25 mouse cellular contexts compared by ENCODE assay signal in genomic region chr13:75907133-75907532, GRCm38 (mm10). TPM values are rescaled to one million over a fixed set of nuclear protein-coding genes. Genes with fewer than 3 reads are reported as not detected.
DNase-seq lines count a peak whose midpoint lies in the region; ATAC-seq and TF ChIP-seq lines count a peak whose summit lies in the region.
"Had no signal": no experiment of that assay in that cellular context is flagged by ENCODE, and none has a peak within 500 bp of the region (broad histone marks: within the 10 kb centered on the region; RNA-seq: fewer than 3 reads in every experiment).

No protein-coding gene starts in this region.

- no peak overlapping the region for H3K27ac ChIP-seq in liver, embryonic 11.5 days (ENCODE audit: low read depth, low read length)
- H3K27ac ChIP-seq in kidney, postnatal 0 days: no peak overlapping the region
- no peak overlapping the region for H3K27ac ChIP-seq in liver, embryonic 14.5 days
- H3K27ac ChIP-seq: embryonic facial prominence, embryonic 12.5 days; heart, embryonic 15.5 days; hindbrain, embryonic 13.5 days; left cerebral cortex, adult 2 months; limb, embryonic 10.5 days; midbrain, embryonic 10.5 days had no signal

- no peaks in the 10 kb centered on the region for H3K9me3 ChIP-seq in liver, embryonic 11.5 days (ENCODE audit: control insufficient read depth, low read length)
- no peaks in the 10 kb centered on the region for H3K9me3 ChIP-seq in kidney, postnatal 0 days (replicated peaks; ENCODE audit: low read length)
- H3K9me3 ChIP-seq in liver, embryonic 14.5 days (ENCODE audit: control insufficient read depth, low read length): no peaks in the 10 kb centered on the region
- H3K9me3 ChIP-seq: embryonic facial prominence, embryonic 12.5 days; heart, embryonic 15.5 days; hindbrain, embryonic 13.5 days; limb, embryonic 10.5 days; midbrain, embryonic 10.5 days had no signal

- TF ChIP-seq EP300 in liver, embryonic 14.5 days (IDR thresholded peaks at IDR 0.05; ENCODE audit: low read depth): no peak

- no peak for ATAC-seq in liver, embryonic 11.5 days (replicated peaks; ENCODE audit: low FRiP score)
- ATAC-seq in kidney, postnatal 0 days (replicated peaks; ENCODE audit: low FRiP score, low read depth): peak; percentile 80; the same call in 1 of the 2 replicates
- ATAC-seq in liver, embryonic 14.5 days (ENCODE audit: insufficient read depth): peak; percentile 45; the same call in 1 of the 2 replicates
- ATAC-seq: forebrain, embryonic 14.5 days; inflammation-experienced regulatory T-cells, adult 6 months had no signal

- H3K27me3 ChIP-seq in liver, embryonic 11.5 days (replicated peaks; ENCODE audit: control insufficient read depth, insufficient read depth, low read length): no peaks in the 10 kb centered on the region
- no peaks in the 10 kb centered on the region for H3K27me3 ChIP-seq in kidney, postnatal 0 days (ENCODE audit: insufficient read depth, low read length)
- H3K27me3 ChIP-seq in liver, embryonic 14.5 days (ENCODE audit: control insufficient read depth, insufficient read depth, low read length): no peaks in the 10 kb centered on the region
- H3K27me3 ChIP-seq: embryonic facial prominence, embryonic 12.5 days; heart, embryonic 15.5 days; hindbrain, embryonic 13.5 days had no signal

- no peak for TF ChIP-seq CTCF in kidney, postnatal 0 days (IDR thresholded peaks at IDR 0.05; ENCODE audit: low read depth)
- TF ChIP-seq CTCF in liver, embryonic 14.5 days (IDR thresholded peaks at IDR 0.05; ENCODE audit: low read depth): no peak

- intact Hi-C loops in left cerebral cortex, postnatal 10 days (cut with DNase I): no loop called here
- intact Hi-C loops in heart, postnatal 36 days (cut with DNase I): no loop called here

- no peak overlapping the region for H3K9ac ChIP-seq in liver, embryonic 11.5 days (ENCODE audit: low read depth, low read length)
- no peak overlapping the region for H3K9ac ChIP-seq in kidney, postnatal 0 days (ENCODE audit: low read depth, low read length)
- H3K9ac ChIP-seq in liver, embryonic 14.5 days (replicated peaks): no peak overlapping the region
- H3K9ac ChIP-seq: embryonic facial prominence, embryonic 12.5 days; heart, embryonic 15.5 days; lung, embryonic 14.5 days had no signal

- no peak overlapping the region for H3K4me3 ChIP-seq in liver, embryonic 11.5 days (ENCODE audit: low read depth, low read length)
- no peak overlapping the region for H3K4me3 ChIP-seq in kidney, postnatal 0 days (replicated peaks; ENCODE audit: low read depth, low read length)
- no peak overlapping the region for H3K4me3 ChIP-seq in liver, embryonic 14.5 days (ENCODE audit: insufficient read depth in 1 of 2, low read depth in 2 of 2, low read length in 2 of 2)
- H3K4me3 ChIP-seq: embryonic facial prominence, embryonic 12.5 days; erythroblast, embryonic 14.5 days; heart, embryonic 15.5 days; hindbrain, embryonic 13.5 days; left cerebral cortex, adult 2 months; limb, embryonic 10.5 days; midbrain, embryonic 10.5 days had no signal

- DNase-seq in liver: peak; percentile 12
- DNase-seq in liver, embryonic 11.5 days (ENCODE audit: low spot score): no peak
- peak; percentile 28 for DNase-seq in kidney, postnatal 0 days (ENCODE audit: low spot score)
- DNase-seq in liver, embryonic 14.5 days (ENCODE audit: low read depth in 3 of 3, low spot score in 3 of 3): no peak
- no peak for DNase-seq in left cerebral cortex, postnatal 10 days (ENCODE audit: extremely low spot score in 1 of 2, low spot score in 2 of 2)
- DNase-seq in urinary bladder, adult 2 months (ENCODE audit: low spot score): no peak
- DNase-seq in heart, postnatal 36 days: no peak
- DNase-seq: cerebellum, adult 9-10 months; gastrocnemius, postnatal 14 days; layer of hippocampus, adult 9-11 months; lung, embryonic 14.5 days; lung, postnatal 4 days; right cerebral cortex, postnatal 4 days had no signal

- H3K4me2 ChIP-seq in liver, embryonic 11.5 days: no peak overlapping the region
- H3K4me2 ChIP-seq in kidney, postnatal 0 days (ENCODE audit: low read length): no peak overlapping the region
- H3K4me2 ChIP-seq in liver, embryonic 14.5 days (ENCODE audit: low read depth): no peak overlapping the region
- H3K4me2 ChIP-seq: embryonic facial prominence, embryonic 12.5 days; heart, embryonic 15.5 days; hindbrain, embryonic 13.5 days; lung, embryonic 14.5 days had no signal

- 0 out of 2 replicates have a peak, but pooled peaks cover 2% of the 10 kb centered on the region for H3K4me1 ChIP-seq in liver, embryonic 11.5 days (replicated peaks; ENCODE audit: control insufficient read depth, insufficient read depth, low read length)
- no peaks in the 10 kb centered on the region for H3K4me1 ChIP-seq in kidney, postnatal 0 days (replicated peaks; ENCODE audit: insufficient read depth, low read length)
- no peaks in the 10 kb centered on the region; a peak in 1 of 4 replicates for H3K4me1 ChIP-seq in liver, embryonic 14.5 days (replicated peaks; ENCODE audit: control insufficient read depth in 2 of 2, insufficient read depth in 2 of 2, low read length in 1 of 2)
- H3K4me1 ChIP-seq: embryonic facial prominence, embryonic 12.5 days; limb, embryonic 10.5 days had no signal

- H3K36me3 ChIP-seq in liver, embryonic 11.5 days (ENCODE audit: control insufficient read depth, insufficient read depth, low read length): peaks cover 2% of the 10 kb centered on the region; the same call in 1 of the 2 replicates
- H3K36me3 ChIP-seq in kidney, postnatal 0 days (ENCODE audit: insufficient read depth, low read length): 0 out of 2 replicates have a peak, but pooled peaks cover 4% of the 10 kb centered on the region
- H3K36me3 ChIP-seq in liver, embryonic 14.5 days (replicated peaks; ENCODE audit: control insufficient read depth, insufficient read depth, low read depth): no peaks in the 10 kb centered on the region

- WGBS in liver, embryonic 11.5 days: 66% methylated on average over 5 of the region's 5 CpGs
- 46% methylated on average over 5 of the region's 5 CpGs for WGBS in kidney, postnatal 0 days
- 56% methylated on average over 5 of the region's 5 CpGs for WGBS in liver, embryonic 14.5 days (ENCODE audit: insufficient replicate concordance)

RNA-seq across cellular contexts. Expression of gene Rhobtb3, which starts 36.6 kb away (rescaled TPM):
- polyA plus RNA-seq in liver, embryonic 11.5 days (2014; fragmentation: Nextera tagmentation; extraction: Ambion mirVana): 18.7 and 19.2 TPM in 2 replicates
- 27.6 and 27.7 TPM in 2 replicates for polyA plus RNA-seq in kidney, postnatal 0 days (2015; fragmentation: Nextera tagmentation; extraction: Ambion mirVana)
- 1.2 and 1.9 TPM in 2 replicates for polyA plus RNA-seq in liver, embryonic 14.5 days (2012; rRNA removed)
- polyA plus RNA-seq in liver, embryonic 14.5 days (2014; fragmentation: Nextera tagmentation; extraction: Ambion mirVana): 3.4 and 4.0 TPM in 2 replicates
- total RNA-seq in left cerebral cortex, postnatal 10 days (2021): 10 to 100 TPM; 17.8 to 18.5 TPM
- polyA plus RNA-seq in urinary bladder, adult 2 months (2012; rRNA removed): 10.1 and 11.6 TPM in 2 replicates
- 10 to 100 TPM; 11.0 to 14.1 TPM for total RNA-seq in heart, postnatal 36 days (2021)

RNA-seq across cellular contexts. Expression of gene Spata9, which starts 59.8 kb away (rescaled TPM):
- 0.52 and 0.53 TPM in 2 replicates for polyA plus RNA-seq in liver, embryonic 11.5 days (2014; fragmentation: Nextera tagmentation; extraction: Ambion mirVana)
- 0.70 and 0.92 TPM in 2 replicates for polyA plus RNA-seq in kidney, postnatal 0 days (2015; fragmentation: Nextera tagmentation; extraction: Ambion mirVana)
- polyA plus RNA-seq in liver, embryonic 14.5 days (2012; rRNA removed): 0.04 TPM in 1 of 2 replicates, not detected in the other
- polyA plus RNA-seq in liver, embryonic 14.5 days (2014; fragmentation: Nextera tagmentation; extraction: Ambion mirVana): 0.47 and 0.75 TPM in 2 replicates
- total RNA-seq in left cerebral cortex, postnatal 10 days (2021): under 1 TPM in 1 of 2 experiments, not detected in 1; 0.47 TPM
- not detected in 2 replicates for polyA plus RNA-seq in urinary bladder, adult 2 months (2012; rRNA removed)
- not detected for total RNA-seq in heart, postnatal 36 days (2021)
- total RNA-seq: adrenal gland, adult 18-20 months; gastrocnemius, postnatal 14 days; heart, adult 8-10 months; left cerebral cortex, adult 2 months; neutrophil, adult 5-6 weeks had no signal
- polyA plus RNA-seq: erythroblast, embryonic 14.5 days; inflammation-experienced regulatory T-cells, adult 6 months had no signal

Comparison
In these comparisons a context has a peak if more than half of its experiments do, and no peak if none do; other contexts are left out.
1. DNase-seq: peak in liver (single experiment) and kidney, postnatal 0 days (single experiment); none in liver, embryonic 11.5 days (single experiment), liver, embryonic 14.5 days (0 of 3), left cerebral cortex, postnatal 10 days (0 of 2), urinary bladder, adult 2 months (single experiment) and heart, postnatal 36 days (0 of 2).